Mouse (Mus musculus) bone marrow, adult 2 months (tissue): ENCODE measurements around the gene Otol1. TPM values are rescaled to one million over a fixed set of nuclear protein-coding genes. Genes with fewer than 3 reads are reported as not detected.

Source experiments
- H3K27ac ChIP-seq: fragments of 200-500 bp; 2 replicates; pipeline ENCODE4 v1.5.1; 2012; ENCODE audit warnings: low read depth, mild to moderate bottlenecking, control low read depth, inconsistent platforms, low read length; ENCODE audit not compliant: control insufficient read depth, poor library complexity, insufficient read depth
- H3K4me1 ChIP-seq: fragments of 200-500 bp; 2 replicates; pipeline ENCODE4 v1.6.1; 2011; ENCODE audit warnings: low read length; ENCODE audit not compliant: control insufficient read depth, insufficient read depth
- H3K4me3 ChIP-seq: fragments of 200-500 bp; replicated peaks from 2 replicates; pipeline ENCODE3; 2011; ENCODE audit warnings: mild to moderate bottlenecking, low read depth, low read length, control low read depth; ENCODE audit not compliant: control insufficient read depth
- CTCF ChIP-seq: fragments of 200-500 bp; IDR thresholded peaks from 2 replicates; pipeline ENCODE4 v1.5.1; 2011; ENCODE audit warnings: low read length, control low read depth; ENCODE audit not compliant: control insufficient read depth, insufficient read depth
- POLR2A ChIP-seq: fragments of 200-500 bp; IDR thresholded peaks from 2 replicates; pipeline ENCODE4 v1.6.1; 2011; ENCODE audit warnings: low read depth, mild to moderate bottlenecking, control low read depth, low read length, borderline replicate concordance; ENCODE audit not compliant: control insufficient read depth
- WGBS: fragments of 180-500 bp; shearing (Covaris S2); methylation state at CpG from one replicate; pipeline ENCODE4 v1.1.7; 2018; 5-methylcytosine and 5-hydroxymethylcytosine counted together
- polyA plus RNA-seq: library from polyadenylated mRNA; stranded (reverse); fragments of >200 nt; gene quantifications from 2 replicates; pipeline ENCODE4 v1.2.4, GENCODE M21; 2011; ENCODE audit warnings: low replicate concordance; ENCODE audit not compliant: missing spikeins, insufficient read depth, insufficient read length

Otol1 gene
- polyA plus RNA-seq = not detected in 2 replicates

- 70% methylated on average over 4 of the region's 4 CpGs for WGBS
- Histone ChIP-seq H3K27ac (no peak within 1 kb of the TSS), H3K4me1 (no peaks in the 10 kb centered on the region), H3K4me3 (no peak within 1 kb of the TSS)
- TF ChIP-seq CTCF (no peak), POLR2A (no peak)
Measured at GRCm38 (mm10) chr3:70007313-70007712, at the start of gene Otol1. Otol1 (plus strand) TSS chr3:70007613.

- TF ChIP-seq CTCF (peak; percentile 59), POLR2A (no peak)
- Histone ChIP-seq H3K4me1 (no peaks in the 10 kb centered on the region), H3K27ac (no peak overlapping the region), H3K4me3 (no peak overlapping the region)
- 53% methylated on average over 5 of the region's 5 CpGs for WGBS
Measured at GRCm38 (mm10) chr3:69962187-69962586, 45.2 kb upstream of the Otol1 start.

GRCm38 (mm10) chr3:69971482-69972097 is 35.8 kb upstream of the Otol1 start:
- H3K4me1 ChIP-seq = no peaks in the 10 kb centered on the region
- TF ChIP-seq CTCF = no peak
- no peak for TF ChIP-seq POLR2A
- WGBS = 78% methylated on average over 6 of the region's 6 CpGs
- no peak overlapping the region for H3K4me3 ChIP-seq
- H3K27ac ChIP-seq = no peak overlapping the region

GRCm38 (mm10) chr3:69978092-69978491 is 29.3 kb upstream of the Otol1 start:
- Histone ChIP-seq H3K4me1 (no peaks in the 10 kb centered on the region), H3K4me3 (no peak overlapping the region), H3K27ac (no peak overlapping the region)
- TF ChIP-seq POLR2A (no peak), CTCF (no peak)

- TF ChIP-seq CTCF = no peak
- TF ChIP-seq POLR2A = no peak
- Histone ChIP-seq H3K4me1 (no peaks in the 10 kb centered on the region), H3K27ac (no peak overlapping the region), H3K4me3 (no peak overlapping the region)
- 51% methylated on average over 4 of the region's 4 CpGs for WGBS
Measured at GRCm38 (mm10) chr3:69993806-69994205, 13.6 kb upstream of the Otol1 start.

GRCm38 (mm10) chr3:70001540-70001939 is 5.9 kb upstream of the Otol1 start:
- no peak overlapping the region for H3K27ac ChIP-seq
- WGBS = 75% methylated on average over 9 of the region's 9 CpGs
- TF ChIP-seq POLR2A = no peak
- TF ChIP-seq CTCF = no peak

GRCm38 (mm10) chr3:70003126-70003764 is 4.2 kb upstream of the Otol1 start:
- Histone ChIP-seq H3K4me1 (no peaks in the 10 kb centered on the region), H3K27ac (no peak overlapping the region), H3K4me3 (no peak overlapping the region)
- no peak for TF ChIP-seq CTCF
- no peak for TF ChIP-seq POLR2A
- WGBS = 78% methylated on average over 17 of the region's 17 CpGs

More at GRCm38 (mm10) chr3:70001540-70001939, 5.9 kb upstream of the Otol1 start:
- Histone ChIP-seq H3K4me3 (no peak overlapping the region), H3K4me1 (no peaks in the 10 kb centered on the region)

- TF ChIP-seq POLR2A = no peak
- TF ChIP-seq CTCF = no peak
- WGBS = 33% methylated on average over 7 of the region's 7 CpGs
- no peak overlapping the region for H3K27ac ChIP-seq
- no peaks in the 10 kb centered on the region for H3K4me1 ChIP-seq
- no peak overlapping the region for H3K4me3 ChIP-seq
Measured at GRCm38 (mm10) chr3:70003955-70004354, 3.5 kb upstream of the Otol1 start.
